Mouse (Mus musculus) layer of hippocampus, adult 11-12 months (tissue): ENCODE results near the gene Rps29.

Experiments used
- DNase-seq: peaks from one replicate; pipeline ENCODE4 v3.0.0; 2022; ENCODE audit warnings: low spot score

Rps29 gene

DNA sequence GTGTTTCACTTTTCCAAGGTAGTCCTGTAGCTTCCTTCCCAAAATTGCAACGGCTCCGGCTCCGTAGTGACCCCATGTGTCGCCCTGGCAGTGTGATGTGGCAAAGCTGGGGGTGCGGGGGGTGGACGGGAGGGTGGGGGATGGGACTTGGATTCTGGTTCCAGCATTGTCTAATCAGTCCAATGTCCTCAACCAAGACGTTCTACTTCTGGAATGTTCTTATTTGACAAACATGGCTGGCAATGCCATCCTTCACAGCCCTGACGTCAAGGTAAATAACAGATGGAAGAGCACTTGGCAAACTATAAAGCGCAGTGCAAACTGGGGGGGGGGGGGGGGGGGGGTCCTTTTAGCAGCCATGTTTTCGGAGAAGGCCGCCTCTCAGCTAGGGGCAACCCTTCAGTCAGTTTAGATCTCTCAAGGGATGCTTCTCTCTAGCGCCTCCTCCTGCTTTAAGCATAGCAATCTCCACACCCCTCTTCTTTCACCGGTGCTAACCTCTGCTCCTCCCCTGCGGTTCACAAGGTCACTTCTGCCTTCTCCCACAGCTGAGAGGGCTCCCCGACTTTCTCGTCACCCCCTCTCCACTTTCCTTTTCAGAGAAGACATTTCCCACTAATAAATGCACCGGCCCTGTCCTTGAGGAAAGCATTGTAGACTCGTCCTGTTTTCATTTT, 29.2 kb downstream of the Rps29 start:
- DNase-seq, result no peak

DNA sequence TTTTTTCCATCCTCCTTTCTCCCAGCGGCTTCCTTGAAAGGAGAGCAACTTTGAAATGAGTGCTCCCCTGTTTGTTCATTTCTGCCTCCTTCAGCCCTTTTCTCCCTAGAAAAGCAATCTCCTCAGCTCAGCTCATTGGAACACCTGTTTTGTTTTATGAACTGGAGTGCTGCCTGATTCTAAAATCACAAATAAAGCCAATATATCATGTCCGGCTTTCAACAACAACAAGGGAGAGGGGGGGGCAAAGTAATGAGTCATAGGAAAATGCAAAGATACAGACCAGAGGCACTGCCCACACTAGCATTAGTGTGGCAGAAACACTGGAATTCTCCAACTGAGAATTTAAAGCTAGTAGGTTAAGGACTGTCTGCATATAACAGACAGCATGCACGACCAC, 31.4 kb downstream of the Rps29 start:
- no peak for DNase-seq

GRCm38 (mm10) chr12:69127170-69127569, 31.8 kb downstream of the Rps29 start:
- peak; percentile 6 for DNase-seq

DNA sequence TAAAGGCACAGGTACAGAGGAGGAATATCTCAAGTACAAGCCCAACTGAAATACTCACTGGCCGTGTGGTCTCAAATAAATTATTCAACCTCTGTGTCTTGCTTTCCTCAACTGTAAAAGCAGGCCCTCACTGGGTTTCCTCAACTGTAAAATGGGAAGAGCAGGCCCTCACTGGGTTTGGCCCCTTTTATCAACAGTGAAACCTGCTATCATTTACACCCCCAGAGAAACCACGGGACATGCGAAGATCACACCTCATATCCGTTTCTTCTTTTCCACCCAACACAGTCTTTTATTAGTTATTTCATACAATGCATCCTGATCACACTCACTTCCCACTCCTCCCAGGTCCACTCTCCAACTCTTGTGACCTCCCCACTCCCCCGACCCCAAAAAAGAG, 33.9 kb downstream of the Rps29 start:
- no peak for DNase-seq

- no peak for DNase-seq
Observed at GRCm38 (mm10) chr12:69122801-69123200, 36.2 kb downstream of the Rps29 start.

DNA sequence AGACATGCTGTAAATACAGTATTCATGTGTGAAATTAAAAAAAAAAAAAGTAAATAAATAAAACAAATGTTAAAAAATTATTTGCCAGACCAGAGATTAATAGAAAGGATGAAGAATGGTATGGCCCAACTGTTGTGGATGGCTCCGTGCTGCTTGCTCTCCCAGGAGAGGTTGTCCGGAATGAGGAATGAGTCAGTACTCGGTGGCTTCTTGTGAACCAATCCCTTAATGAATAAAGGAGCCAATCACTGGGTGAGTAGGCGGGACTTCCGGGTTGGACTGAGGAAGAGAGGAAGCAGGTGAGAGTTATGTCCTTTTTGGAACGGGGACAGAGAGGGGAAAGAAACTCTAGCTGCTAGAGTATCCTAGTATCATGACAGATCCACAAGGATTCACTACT, 39.1 kb downstream of the Rps29 start:
- DNase-seq, result no peak
